Mouse (Mus musculus) forebrain, postnatal 0 days (tissue): ENCODE data around the gene Zfp64. TPM values are rescaled to one million over a fixed set of nuclear protein-coding genes. Genes with fewer than 3 reads are reported as not detected.
A peak's percentile ranks its signal among the peaks of the same experiment; 100 is the strongest.

Source experiments
- ATAC-seq: fragments of 200-750 bp; cut with Nextera tagmentation; 2 replicates; pipeline ENCODE4 v1.8.0; 2017; ENCODE audit warnings: mild to moderate bottlenecking, moderate library complexity
- DNase-seq: peaks from one replicate; pipeline ENCODE4 v3.0.0-alpha.2; 2015
- H3K27ac ChIP-seq: fragments of 300-500 bp; sonication (generic); 2 replicates; pipeline ENCODE4 v1.5.1; 2014; ENCODE audit warnings: low read depth, mild to moderate bottlenecking, antibody characterized with exemption, low read length, moderate library complexity, mixed read lengths
- H3K27me3 ChIP-seq: fragments of 300-500 bp; sonication (generic); 2 replicates; pipeline ENCODE4 v1.6.1; 2014; ENCODE audit warnings: mild to moderate bottlenecking, low read length, mixed read lengths; ENCODE audit not compliant: insufficient read depth
- H3K36me3 ChIP-seq: fragments of 300-500 bp; sonication (generic); 2 replicates; pipeline ENCODE4 v1.6.1; 2014; ENCODE audit warnings: mild to moderate bottlenecking, moderate library complexity; ENCODE audit not compliant: insufficient read depth
- H3K4me1 ChIP-seq: fragments of 300-500 bp; sonication (generic); 2 replicates; pipeline ENCODE4 v1.6.1; 2014; ENCODE audit warnings: antibody characterized with exemption; ENCODE audit not compliant: insufficient read depth
- H3K4me2 ChIP-seq: fragments of 300-500 bp; sonication (generic); 2 replicates; pipeline ENCODE4 v1.6.1; 2014; ENCODE audit warnings: low read depth, mild to moderate bottlenecking, moderate library complexity
- H3K4me3 ChIP-seq: fragments of 300-500 bp; sonication (generic); 2 replicates; pipeline ENCODE4 v1.5.1; 2014; ENCODE audit warnings: low read depth, low read length, mixed read lengths
- H3K9ac ChIP-seq: fragments of 300-500 bp; sonication (generic); 2 replicates; pipeline ENCODE4 v1.6.1; 2014; ENCODE audit warnings: mild to moderate bottlenecking
- H3K9me3 ChIP-seq: fragments of 300-500 bp; sonication (generic); 2 replicates; pipeline ENCODE4 v1.6.1; 2016; ENCODE audit warnings: low read length
- CTCF ChIP-seq: sonication (generic); IDR thresholded peaks from 2 replicates; pipeline ENCODE4 v1.5.1; 2016; ENCODE audit warnings: antibody characterized with exemption, control low read depth, low read depth
- WGBS: fragments of 180-500 bp; shearing (Covaris S2); extraction: QIAGEN DNeasy Blood & Tissue Kit; methylation state at CpG from one replicate; pipeline ENCODE4 v1.1.7; 2014; 5-methylcytosine and 5-hydroxymethylcytosine counted together
- polyA plus RNA-seq: library from polyadenylated mRNA; unstranded; fragments of >200 nt; fragmentation: Nextera tagmentation; extraction: Ambion mirVana; gene quantifications from 2 replicates; pipeline ENCODE4 v1.2.1, GENCODE M21; 2015
- total RNA-seq: library from RNA; depleted of rRNA; stranded (reverse); fragments of >200 nt; gene quantifications from 2 replicates; pipeline ENCODE4 v1.2.3, GENCODE M21; 2014

Zfp64 gene
- total and polyA plus RNA-seq, 2 experiments from 2014 or later, result 26.0 to 29.6 TPM

GRCm38 (mm10) chr2:168897906-168898305 is 57.5 kb downstream of the Zfp64 start:
- H3K4me1 ChIP-seq, result no peaks in the 10 kb centered on the region
- no peak overlapping the region for H3K4me2 ChIP-seq
- no peak overlapping the region for H3K4me3 ChIP-seq
- DNase-seq (no peak), ATAC-seq (no peak)
- H3K9me3 ChIP-seq, result no peaks in the 10 kb centered on the region
- no peak for TF ChIP-seq CTCF
- 85% methylated on average over 7 of the region's 7 CpGs for WGBS
- H3K27ac ChIP-seq, result no peak overlapping the region
- no peaks in the 10 kb centered on the region; the same call in 1 of the 2 replicates for H3K36me3 ChIP-seq
- no peak overlapping the region for H3K9ac ChIP-seq
- H3K27me3 ChIP-seq, result no peaks in the 10 kb centered on the region

- no peak overlapping the region for H3K9ac ChIP-seq
- no peak overlapping the region for H3K4me2 ChIP-seq
- H3K4me3 ChIP-seq, result no peak overlapping the region
- WGBS, result 78% methylated on average over 8 of the region's 8 CpGs
- ATAC-seq (no peak), DNase-seq (no peak)
- no peaks in the 10 kb centered on the region for H3K4me1 ChIP-seq
- H3K9me3 ChIP-seq, result no peaks in the 10 kb centered on the region
- TF ChIP-seq CTCF, result no peak
- no peaks in the 10 kb centered on the region for H3K27me3 ChIP-seq
- no peaks in the 10 kb centered on the region; the same call in 1 of the 2 replicates for H3K36me3 ChIP-seq
- no peak overlapping the region for H3K27ac ChIP-seq
These were observed 59.9 kb downstream of the Zfp64 start for GRCm38 (mm10) chr2:168895531-168895930.

- no peak for ATAC-seq
- TF ChIP-seq CTCF, result no peak
These were observed 60.6 kb downstream of the Zfp64 start for GRCm38 (mm10) chr2:168894738-168895137.

GRCm38 (mm10) chr2:168892057-168892456 is 63.3 kb downstream of the Zfp64 start:
- no peaks in the 10 kb centered on the region for H3K4me1 ChIP-seq
- H3K27me3 ChIP-seq, result no peaks in the 10 kb centered on the region
- no peaks in the 10 kb centered on the region for H3K9me3 ChIP-seq
- H3K9ac ChIP-seq, result no peak overlapping the region
- H3K4me2 ChIP-seq, result no peak overlapping the region
- no peak for ATAC-seq
- no peak for DNase-seq
- 69% methylated on average over 2 of the region's 2 CpGs for WGBS
- no peak overlapping the region for H3K4me3 ChIP-seq
- TF ChIP-seq CTCF, result no peak
- H3K27ac ChIP-seq, result no peak overlapping the region
- no peaks in the 10 kb centered on the region; the same call in 1 of the 2 replicates for H3K36me3 ChIP-seq

More at GRCm38 (mm10) chr2:168894738-168895137, 60.6 kb downstream of the Zfp64 start:
- H3K27ac ChIP-seq, result no peak overlapping the region
- no peak overlapping the region for H3K4me2 ChIP-seq
- DNase-seq, result no peak
- H3K27me3 ChIP-seq, result no peaks in the 10 kb centered on the region
- no peaks in the 10 kb centered on the region; the same call in 1 of the 2 replicates for H3K36me3 ChIP-seq
- H3K4me1 ChIP-seq, result no peaks in the 10 kb centered on the region
- WGBS, result 91% methylated on average over 7 of the region's 7 CpGs
- H3K9ac ChIP-seq, result no peak overlapping the region
- no peaks in the 10 kb centered on the region for H3K9me3 ChIP-seq
- no peak overlapping the region for H3K4me3 ChIP-seq

GRCm38 (mm10) chr2:168884641-168885040 is 70.7 kb downstream of the Zfp64 start:
- Histone ChIP-seq H3K4me3 (no peak overlapping the region), H3K9me3 (no peaks in the 10 kb centered on the region), H3K9ac (no peak overlapping the region), H3K36me3 (no peaks in the 10 kb centered on the region), H3K4me1 (no peaks in the 10 kb centered on the region), H3K27me3 (no peaks in the 10 kb centered on the region), H3K4me2 (no peak overlapping the region), H3K27ac (no peak overlapping the region)
- DNase-seq, result no peak
- 69% methylated on average over 8 of the region's 8 CpGs for WGBS
- no peak for ATAC-seq
- no peak for TF ChIP-seq CTCF

GRCm38 (mm10) chr2:168882997-168883396 is 72.4 kb downstream of the Zfp64 start:
- Histone ChIP-seq H3K9me3 (no peaks in the 10 kb centered on the region), H3K4me2 (no peak overlapping the region), H3K36me3 (no peaks in the 10 kb centered on the region), H3K9ac (no peak overlapping the region), H3K4me1 (no peaks in the 10 kb centered on the region), H3K27me3 (no peaks in the 10 kb centered on the region), H3K27ac (no peak overlapping the region), H3K4me3 (no peak overlapping the region)
- 96% methylated on average over 1 of the region's 1 CpGs for WGBS
- ATAC-seq (no peak), DNase-seq (no peak)
- no peak for TF ChIP-seq CTCF

- H3K9ac ChIP-seq, result no peak overlapping the region
- no peaks in the 10 kb centered on the region for H3K4me1 ChIP-seq
- ATAC-seq (no peak), DNase-seq (no peak)
- WGBS, result 47% methylated on average over 5 of the region's 5 CpGs
- no peak overlapping the region for H3K4me2 ChIP-seq
- peak; percentile 72 for TF ChIP-seq CTCF
- H3K27me3 ChIP-seq, result no peaks in the 10 kb centered on the region
- no peaks in the 10 kb centered on the region for H3K9me3 ChIP-seq
- H3K4me3 ChIP-seq, result no peak overlapping the region
- H3K27ac ChIP-seq, result no peak overlapping the region
- no peaks in the 10 kb centered on the region for H3K36me3 ChIP-seq
These were observed 73.5 kb downstream of the Zfp64 start for GRCm38 (mm10) chr2:168881927-168882326.
